Mouse (Mus musculus): ENCODE results near the gene Gon7. TPM values are rescaled to one million over a fixed set of nuclear protein-coding genes. Genes with fewer than 3 reads are reported as not detected.

The Gon7 gene
- total and polyA plus RNA-seq, 2 experiments from 2014 or later = 1.8 to 17.2 TPM

DNA sequence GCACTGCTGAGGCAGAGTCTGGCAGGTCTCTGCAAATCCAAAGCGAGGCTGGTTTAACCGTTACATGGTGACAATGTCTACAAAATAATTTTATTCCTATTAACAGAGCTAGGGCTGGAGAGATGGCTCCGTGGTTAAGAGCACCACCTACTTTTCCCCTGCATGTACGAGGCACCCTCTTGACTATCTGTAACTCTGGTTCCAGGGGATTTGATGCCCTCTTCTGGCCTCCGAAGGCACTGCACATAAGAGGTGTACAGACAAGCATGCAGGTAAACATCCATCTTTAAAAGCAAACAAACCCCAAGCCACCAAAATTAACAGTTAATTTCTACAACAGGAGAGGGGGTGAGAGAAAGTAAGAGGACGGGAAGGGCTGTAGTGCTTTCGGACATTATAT lies 1.3 kb downstream of the Gon7 start:
- no peak for DNase-seq (ENCODE audit: low spot score)
- no peak for TF ChIP-seq EP300 (IDR thresholded peaks at IDR 0.05; ENCODE audit: low read depth)
- TF ChIP-seq CTCF (IDR thresholded peaks at IDR 0.05; ENCODE audit: low read depth) = peak; percentile 25; the same call in 1 of the 2 replicates

GRCm38 (mm10) chr12:102748256-102748655 lies 9.3 kb downstream of the Gon7 start:
- DNase-seq (ENCODE audit: low spot score) (no peak), ATAC-seq (ENCODE audit: insufficient read depth, low read depth) (no peak)
- Histone ChIP-seq H3K9me3 (replicated peaks; ENCODE audit: control insufficient read depth, low read length) (no peaks in the 10 kb centered on the region), H3K4me1 (ENCODE audit: control insufficient read depth, insufficient read depth) (peaks cover 5% of the 10 kb centered on the region; the same call in 1 of the 2 replicates), H3K4me3 (ENCODE audit: low read depth, low read length) (no peak overlapping the region), H3K27ac (ENCODE audit: low read depth) (no peak overlapping the region), H3K4me2 (ENCODE audit: low read depth, low read length) (no peak overlapping the region), H3K27me3 (ENCODE audit: control insufficient read depth, insufficient read depth, low read length) (no peaks in the 10 kb centered on the region), H3K9ac (replicated peaks; ENCODE audit: low read depth, low read length) (no peak overlapping the region), H3K36me3 (replicated peaks; ENCODE audit: control insufficient read depth, insufficient read depth, low read length) (peaks cover 7% of the 10 kb centered on the region)
- 86% methylated on average over 3 of the region's 3 CpGs for WGBS
- TF ChIP-seq CTCF (IDR thresholded peaks at IDR 0.05; ENCODE audit: low read depth) (no peak), EP300 (IDR thresholded peaks at IDR 0.05; ENCODE audit: low read depth) (no peak)

More for the DNA sequence above, 1.3 kb downstream of the Gon7 start:
- peaks cover 15% of the 10 kb centered on the region for H3K4me1 ChIP-seq (ENCODE audit: control insufficient read depth, insufficient read depth)
- H3K36me3 ChIP-seq (replicated peaks; ENCODE audit: control insufficient read depth, insufficient read depth, low read length) = no peaks in the 10 kb centered on the region
- no peak overlapping the region for H3K9ac ChIP-seq (replicated peaks; ENCODE audit: low read depth, low read length)
- H3K9me3 ChIP-seq (replicated peaks; ENCODE audit: control insufficient read depth, low read length) = no peaks in the 10 kb centered on the region
- H3K4me3 ChIP-seq (ENCODE audit: low read depth, low read length) = peak overlapping the region; percentile 94
- no peak for ATAC-seq (ENCODE audit: insufficient read depth, low read depth)
- peak overlapping the region; percentile 78; the same call in 1 of the 2 replicates for H3K27ac ChIP-seq (ENCODE audit: low read depth)
- 70% methylated on average over 7 of the region's 7 CpGs for WGBS
- no peaks in the 10 kb centered on the region for H3K27me3 ChIP-seq (ENCODE audit: control insufficient read depth, insufficient read depth, low read length)
- H3K4me2 ChIP-seq (ENCODE audit: low read depth, low read length) = peak overlapping the region; percentile 87

GRCm38 (mm10) chr12:102744839-102745238 lies 12.8 kb downstream of the Gon7 start:
- Histone ChIP-seq H3K27ac (ENCODE audit: low read depth) (no peak overlapping the region), H3K4me3 (ENCODE audit: low read depth, low read length) (no peak overlapping the region), H3K4me2 (ENCODE audit: low read depth, low read length) (peak overlapping the region; percentile 90; the same call in 1 of the 2 replicates), H3K9me3 (replicated peaks; ENCODE audit: control insufficient read depth, low read length) (no peaks in the 10 kb centered on the region), H3K9ac (replicated peaks; ENCODE audit: low read depth, low read length) (peak overlapping the region; percentile 84), H3K27me3 (ENCODE audit: control insufficient read depth, insufficient read depth, low read length) (no peaks in the 10 kb centered on the region), H3K36me3 (replicated peaks; ENCODE audit: control insufficient read depth, insufficient read depth, low read length) (peaks cover 7% of the 10 kb centered on the region), H3K4me1 (ENCODE audit: control insufficient read depth, insufficient read depth) (peaks cover 13% of the 10 kb centered on the region)
- 51% methylated on average over 6 of the region's 6 CpGs for WGBS
- ATAC-seq (ENCODE audit: insufficient read depth, low read depth) (no peak), DNase-seq (ENCODE audit: low spot score) (no peak)
- TF ChIP-seq EP300 (IDR thresholded peaks at IDR 0.05; ENCODE audit: low read depth) (no peak), CTCF (IDR thresholded peaks at IDR 0.05; ENCODE audit: low read depth) (no peak)

DNA sequence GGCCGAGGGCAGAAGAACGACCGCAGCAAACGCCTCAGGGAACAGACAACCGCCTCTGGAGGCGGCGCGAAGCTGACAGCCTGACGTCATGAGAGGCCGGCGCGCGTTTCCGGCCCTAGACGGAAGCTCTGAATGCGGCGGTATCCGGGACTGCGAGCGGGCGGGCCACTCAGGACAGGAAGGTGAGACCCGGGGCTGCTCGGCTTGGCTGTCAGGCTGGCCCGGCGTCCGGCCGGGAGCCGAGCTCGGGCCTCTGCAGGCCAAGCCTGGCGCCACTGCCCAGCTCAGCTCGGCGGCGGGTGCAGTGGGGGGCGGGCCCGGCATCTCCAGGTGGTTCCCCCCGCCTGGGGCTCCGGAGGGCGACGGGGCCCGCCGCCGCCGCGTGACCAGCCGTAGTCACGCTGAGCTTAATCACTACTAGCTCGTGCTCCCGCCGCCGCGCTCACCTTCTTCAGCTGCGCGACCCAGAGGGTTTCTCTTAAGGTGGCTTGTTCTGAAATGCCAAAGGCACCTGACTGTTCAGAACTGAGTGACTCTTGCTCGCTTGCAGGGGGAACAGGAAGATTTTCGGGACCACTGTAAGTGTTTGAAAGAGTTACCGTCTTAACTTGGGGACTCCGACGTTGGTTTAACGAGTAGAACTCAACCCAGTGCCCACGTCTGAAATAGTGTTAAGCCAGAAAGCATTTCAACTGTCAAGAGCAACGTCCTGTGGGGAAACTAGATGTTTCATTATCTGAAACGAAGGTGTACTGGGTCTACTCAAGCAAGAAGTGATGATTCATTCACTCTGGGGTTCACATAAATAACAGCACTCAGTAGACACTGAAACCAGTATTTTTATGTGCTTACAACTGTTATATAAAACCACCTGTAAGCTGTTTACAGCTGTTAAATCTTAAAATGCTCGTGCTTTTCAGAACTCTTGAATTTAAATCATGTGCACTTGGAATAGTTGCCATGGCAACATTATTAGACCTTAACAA lies 13.7 kb downstream of the Gon7 start, which contains the start of the genes Moap1 and Tmem251:
Moap1 (minus strand) TSS at position 73 of the 986 bp plus-strand sequence.
Tmem251 (plus strand) TSS at position 174 of the 986 bp plus-strand sequence.
- under 1% methylated on average over 55 of the region's 63 CpGs for whole genome bisulfite sequencing
- no peaks in the 10 kb centered on the region for H3K9me3 ChIP-seq (replicated peaks; ENCODE audit: control insufficient read depth, low read length)

GRCm38 (mm10) chr12:102743036-102743588 lies 14.5 kb downstream of the Gon7 start:
- Histone ChIP-seq H3K36me3 (replicated peaks; ENCODE audit: control insufficient read depth, insufficient read depth, low read length) (peaks cover 7% of the 10 kb centered on the region; the same call in 1 of the 2 replicates), H3K27ac (ENCODE audit: low read depth) (peak overlapping the region; percentile 95), H3K27me3 (ENCODE audit: control insufficient read depth, insufficient read depth, low read length) (no peaks in the 10 kb centered on the region), H3K9ac (replicated peaks; ENCODE audit: low read depth, low read length) (peak overlapping the region; percentile 84), H3K9me3 (replicated peaks; ENCODE audit: control insufficient read depth, low read length) (no peaks in the 10 kb centered on the region), H3K4me2 (ENCODE audit: low read depth, low read length) (peak overlapping the region; percentile 90), H3K4me3 (ENCODE audit: low read depth, low read length) (peak overlapping the region; percentile 89), H3K4me1 (ENCODE audit: control insufficient read depth, insufficient read depth) (peaks cover 13% of the 10 kb centered on the region)
- under 1% methylated on average over 33 of the region's 33 CpGs for WGBS
- ATAC-seq (ENCODE audit: insufficient read depth, low read depth) = peak; percentile 45
- no peak for DNase-seq (ENCODE audit: low spot score)
- TF ChIP-seq EP300 (IDR thresholded peaks at IDR 0.05; ENCODE audit: low read depth) (no peak), CTCF (IDR thresholded peaks at IDR 0.05; ENCODE audit: low read depth) (no peak)

More for the DNA sequence above, 13.7 kb downstream of the Gon7 start, which contains the start of the genes Moap1 and Tmem251:
- DNase-seq (ENCODE audit: low spot score) (peak; percentile 92), ATAC-seq (ENCODE audit: insufficient read depth, low read depth) (peak; percentile 97)
- Histone ChIP-seq H3K27ac (ENCODE audit: low read depth) (peak within 1 kb of the TSS; percentile 95), H3K36me3 (replicated peaks; ENCODE audit: control insufficient read depth, insufficient read depth, low read length) (peaks cover 7% of the 10 kb centered on the region), H3K27me3 (ENCODE audit: control insufficient read depth, insufficient read depth, low read length) (no peaks in the 10 kb centered on the region), H3K4me1 (ENCODE audit: control insufficient read depth, insufficient read depth) (peaks cover 13% of the 10 kb centered on the region), H3K4me2 (ENCODE audit: low read depth, low read length) (peak within 1 kb of the TSS; percentile 90), H3K4me3 (ENCODE audit: low read depth, low read length) (peak within 1 kb of the TSS; percentile 89), H3K9ac (replicated peaks; ENCODE audit: low read depth, low read length) (peak within 1 kb of the TSS; percentile 84)
- TF ChIP-seq EP300 (IDR thresholded peaks at IDR 0.05; ENCODE audit: low read depth) (no peak), CTCF (IDR thresholded peaks at IDR 0.05; ENCODE audit: low read depth) (no peak)
